Mouse (Mus musculus): Measurements from ENCODE around the gene Gm45213. TPM values are rescaled to one million over a fixed set of nuclear protein-coding genes. Genes with fewer than 3 reads are reported as not detected.

The Gm45213 gene
- total RNA-seq, 1 experiment = not detected

- Histone ChIP-seq H3K9ac (ENCODE audit: insufficient read depth, low read depth, low read length, poor library complexity, severe bottlenecking) (peak within 1 kb of the TSS; percentile 83), H3K9me3 (ENCODE audit: control insufficient read depth, insufficient read depth, low read depth, low read length) (no peaks in the 10 kb centered on the region), H3K4me3 (ENCODE audit: insufficient read depth in 1 of 2, low read depth in 1 of 2, low read length in 2 of 2, poor library complexity in 1 of 2, severe bottlenecking in 1 of 2) (peak within 1 kb of the TSS; percentile 79 to 90), H3K27ac (ENCODE audit: insufficient read depth, low read depth, low read length, poor library complexity, severe bottlenecking) (no peak within 1 kb of the TSS), H3K4me1 (ENCODE audit: control insufficient read depth in 2 of 2, insufficient read depth in 2 of 2, low read length in 2 of 2, poor library complexity in 1 of 2) (no peaks in the 10 kb centered on the region), H3K36me3 (ENCODE audit: control insufficient read depth, insufficient read depth, low read length, poor library complexity, severe bottlenecking) (peaks cover under 1% of the 10 kb centered on the region; the same call in 1 of the 2 replicates)
- TF ChIP-seq ZNF384 (IDR thresholded peaks at IDR 0.05; ENCODE audit: low read depth, low read length) (peak; percentile 98), HCFC1 (IDR thresholded peaks at IDR 0.05; ENCODE audit: borderline replicate concordance, insufficient read depth, low read length) (no peak; the same call in 1 of the 2 replicates), ZC3H11A (IDR thresholded peaks at IDR 0.05; ENCODE audit: borderline replicate concordance, low read depth, low read length) (no peak)
- DNase-seq (ENCODE audit: low read depth, low spot score) = peak; percentile 65
- in situ Hi-C loops (cut with MboI; ENCODE audit: low sequenced_read_pairs in 2 of 2, unreplicated experiment in 2 of 2) = loop anchor here (25.0 kb wide), 2 partner anchors 203 to 553 kb away; no protein-coding TSS in a partner anchor
Observed at GRCm38 (mm10) chr7:66108961-66109854, 65.8 kb downstream of the Gm45213 start, which contains the start of gene Chsy1. Chsy1 (plus strand) TSS chr7:66109515.

- Histone ChIP-seq H3K36me3 (ENCODE audit: control insufficient read depth, insufficient read depth, low read length, poor library complexity, severe bottlenecking) (peaks cover 1% of the 10 kb centered on the region; the same call in 1 of the 2 replicates), H3K27ac (ENCODE audit: insufficient read depth, low read depth, low read length, poor library complexity, severe bottlenecking) (no peak overlapping the region), H3K9me3 (ENCODE audit: control insufficient read depth, insufficient read depth, low read depth, low read length) (no peaks in the 10 kb centered on the region), H3K4me1 (ENCODE audit: control insufficient read depth in 2 of 2, insufficient read depth in 2 of 2, low read length in 2 of 2, poor library complexity in 1 of 2) (no peaks in the 10 kb centered on the region), H3K9ac (ENCODE audit: insufficient read depth, low read depth, low read length, poor library complexity, severe bottlenecking) (peak overlapping the region; percentile 83), H3K4me3 (ENCODE audit: insufficient read depth in 1 of 2, low read depth in 1 of 2, low read length in 2 of 2, poor library complexity in 1 of 2, severe bottlenecking in 1 of 2) (peak overlapping the region; percentile 79 to 90)
- TF ChIP-seq HCFC1 (IDR thresholded peaks at IDR 0.05; ENCODE audit: borderline replicate concordance, insufficient read depth, low read length) (no peak), ZC3H11A (IDR thresholded peaks at IDR 0.05; ENCODE audit: borderline replicate concordance, low read depth, low read length) (no peak), MAFK (IDR thresholded peaks at IDR 0.05; ENCODE audit: insufficient read depth, low read depth, low read length) (no peak), ZNF384 (IDR thresholded peaks at IDR 0.05; ENCODE audit: low read depth, low read length) (no peak), CHD2 (IDR thresholded peaks at IDR 0.05; ENCODE audit: low read depth, low read length) (no peak)
- in situ Hi-C loops (cut with MboI; ENCODE audit: low sequenced_read_pairs in 2 of 2, unreplicated experiment in 2 of 2) = loop anchor here (25.0 kb wide), 2 partner anchors 202 to 552 kb away; no protein-coding TSS in a partner anchor
- DNase-seq (ENCODE audit: low read depth, low spot score) = no peak
Observed at GRCm38 (mm10) chr7:66109855-66110635, 66.6 kb downstream of the Gm45213 start.

- DNase-seq (ENCODE audit: low read depth, low spot score) = no peak
- Histone ChIP-seq H3K27ac (ENCODE audit: insufficient read depth, low read depth, low read length, poor library complexity, severe bottlenecking) (no peak overlapping the region), H3K4me1 (ENCODE audit: control insufficient read depth in 2 of 2, insufficient read depth in 2 of 2, low read length in 2 of 2, poor library complexity in 1 of 2) (no peaks in the 10 kb centered on the region), H3K9ac (ENCODE audit: insufficient read depth, low read depth, low read length, poor library complexity, severe bottlenecking) (peak overlapping the region; percentile 83; the same call in 1 of the 2 replicates), H3K9me3 (ENCODE audit: control insufficient read depth, insufficient read depth, low read depth, low read length) (no peaks in the 10 kb centered on the region), H3K36me3 (ENCODE audit: control insufficient read depth, insufficient read depth, low read length, poor library complexity, severe bottlenecking) (peaks cover 1% of the 10 kb centered on the region; the same call in 1 of the 2 replicates), H3K4me3 (ENCODE audit: insufficient read depth in 1 of 2, low read depth in 1 of 2, low read length in 2 of 2, poor library complexity in 1 of 2, severe bottlenecking in 1 of 2) (peak overlapping the region; percentile 79 to 90)
- TF ChIP-seq HCFC1 (IDR thresholded peaks at IDR 0.05; ENCODE audit: borderline replicate concordance, insufficient read depth, low read length) (no peak), ZNF384 (IDR thresholded peaks at IDR 0.05; ENCODE audit: low read depth, low read length) (no peak), MAFK (IDR thresholded peaks at IDR 0.05; ENCODE audit: insufficient read depth, low read depth, low read length) (no peak)
- in situ Hi-C loops (cut with MboI; ENCODE audit: low sequenced_read_pairs in 2 of 2, unreplicated experiment in 2 of 2) = loop anchor here (25.0 kb wide), 2 partner anchors 202 to 552 kb away; no protein-coding TSS in a partner anchor
Observed at GRCm38 (mm10) chr7:66110636-66111112, 67.3 kb downstream of the Gm45213 start.

- H3K4me3 ChIP-seq (ENCODE audit: insufficient read depth in 1 of 2, low read depth in 1 of 2, low read length in 2 of 2, poor library complexity in 1 of 2, severe bottlenecking in 1 of 2) = no peak overlapping the region
- TF ChIP-seq HCFC1 (IDR thresholded peaks at IDR 0.05; ENCODE audit: borderline replicate concordance, insufficient read depth, low read length) (no peak), CHD2 (IDR thresholded peaks at IDR 0.05; ENCODE audit: low read depth, low read length) (no peak)
Observed at GRCm38 (mm10) chr7:66111211-66111610, 67.8 kb downstream of the Gm45213 start.

More at GRCm38 (mm10) chr7:66111211-66111610, 67.8 kb downstream of the Gm45213 start:
- Histone ChIP-seq H3K36me3 (ENCODE audit: control insufficient read depth, insufficient read depth, low read length, poor library complexity, severe bottlenecking) (peaks cover 1% of the 10 kb centered on the region; the same call in 1 of the 2 replicates), H3K4me1 (ENCODE audit: control insufficient read depth in 2 of 2, insufficient read depth in 2 of 2, low read length in 2 of 2, poor library complexity in 1 of 2) (no peaks in the 10 kb centered on the region), H3K27ac (ENCODE audit: insufficient read depth, low read depth, low read length, poor library complexity, severe bottlenecking) (no peak overlapping the region), H3K9ac (ENCODE audit: insufficient read depth, low read depth, low read length, poor library complexity, severe bottlenecking) (no peak overlapping the region), H3K9me3 (ENCODE audit: control insufficient read depth, insufficient read depth, low read depth, low read length) (no peaks in the 10 kb centered on the region)
- no peak for DNase-seq (ENCODE audit: low read depth, low spot score)
- in situ Hi-C loops (cut with MboI; ENCODE audit: low sequenced_read_pairs in 2 of 2, unreplicated experiment in 2 of 2) = loop anchor here (25.0 kb wide), 2 partner anchors 201 to 551 kb away; no protein-coding TSS in a partner anchor

Other genes with a start within 250 kb of the Gm45213 start
- gene Pcsk6, start 181.9 kb upstream of the Gm45213 start, total RNA-seq (2012; rRNA removed) = 62.6 and 106 TPM in 2 replicates
- 151 and 168 TPM in 2 replicates for gene Snrpa1, start 15.4 kb downstream of the Gm45213 start, total RNA-seq (2012; rRNA removed)
- 79.0 and 82.1 TPM in 2 replicates for gene Selenos, start 36.0 kb downstream of the Gm45213 start, total RNA-seq (2012; rRNA removed)
- 25.6 and 30.8 TPM in 2 replicates for gene Chsy1, start 65.9 kb downstream of the Gm45213 start, total RNA-seq (2012; rRNA removed)

Data from ES-E14 (cell line).